Mouse (Mus musculus) lung, adult 2 months (tissue): Measurements from ENCODE around the gene Ypel3.

Source experiments
- CTCF ChIP-seq: fragments of 200-500 bp; IDR thresholded peaks from 2 replicates; pipeline ENCODE4 v1.5.1; 2011; ENCODE audit warnings: mild to moderate bottlenecking, low read length, control low read depth; ENCODE audit not compliant: insufficient read depth
- POLR2A ChIP-seq: fragments of 200-500 bp; IDR thresholded peaks from 2 replicates; pipeline ENCODE4 v1.6.1; 2011; ENCODE audit warnings: low read depth, mild to moderate bottlenecking, control low read depth, low read length, borderline replicate concordance; ENCODE audit errors: extremely low read depth

DNA sequence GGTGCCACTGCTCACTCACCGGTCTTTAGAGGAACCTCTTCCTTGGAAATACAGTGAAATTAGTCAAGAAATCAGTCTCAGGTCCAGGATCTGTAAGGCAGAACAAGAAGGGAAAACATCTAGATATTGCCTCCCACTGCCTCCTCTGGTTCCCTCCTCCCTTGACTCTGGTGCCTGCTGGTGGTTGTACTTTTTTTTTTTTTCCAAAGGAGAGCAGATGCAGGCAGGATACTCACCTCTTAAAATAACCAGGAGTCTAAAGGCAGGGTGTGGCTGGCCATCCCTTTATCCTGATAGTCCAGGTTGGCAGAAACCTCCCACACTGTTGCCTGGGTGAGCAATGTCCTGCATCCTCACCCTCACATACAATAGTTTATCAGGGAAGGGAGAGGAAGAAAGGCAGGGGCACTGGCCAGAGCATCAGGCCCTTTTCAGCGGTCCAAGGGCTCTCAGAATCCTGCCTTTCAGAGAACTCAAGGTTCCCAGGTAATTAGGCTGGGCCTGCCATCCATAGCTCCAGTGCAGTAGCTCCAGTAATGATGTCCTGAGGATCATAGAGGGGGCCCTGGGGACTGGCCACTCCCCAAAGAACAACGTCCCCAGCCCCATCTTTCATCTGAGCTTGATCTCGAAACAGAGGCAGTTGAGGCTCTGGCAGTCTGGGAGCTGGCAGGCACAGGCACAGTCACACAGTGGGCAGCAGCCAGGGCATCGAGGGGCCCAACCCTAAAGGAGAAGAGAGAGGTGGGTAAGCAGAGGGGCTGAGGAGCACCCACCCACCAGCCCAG lies 23.7 kb downstream of the Ypel3 start:
- TF ChIP-seq POLR2A, result no peak
- TF ChIP-seq CTCF, result no peak
